Mouse (Mus musculus): Measurements from ENCODE around the gene Mael. TPM values are rescaled to one million over a fixed set of nuclear protein-coding genes. Genes with fewer than 3 reads are reported as not detected.

Mael gene
- polyA plus RNA-seq, 1 experiment from 2014 or later = not detected

- ATAC-seq = no peak
- Histone ChIP-seq H3K4me2 (ENCODE audit: low read length) (no peak overlapping the region), H3K36me3 (ENCODE audit: control insufficient read depth, insufficient read depth) (no peaks in the 10 kb centered on the region), H3K27ac (ENCODE audit: low read length) (no peak overlapping the region), H3K9me3 (ENCODE audit: control insufficient read depth, low read length) (no peaks in the 10 kb centered on the region), H3K9ac (replicated peaks; ENCODE audit: low read depth, low read length) (no peak overlapping the region), H3K4me3 (replicated peaks; ENCODE audit: low read length) (no peak overlapping the region), H3K4me1 (replicated peaks; ENCODE audit: control insufficient read depth, insufficient read depth, low read length) (no peaks in the 10 kb centered on the region; the same call in 1 of the 2 replicates), H3K27me3 (replicated peaks; ENCODE audit: control insufficient read depth, insufficient read depth, low read length) (0 out of 2 replicates have a peak, but pooled peaks cover 5% of the 10 kb centered on the region)
- 47% methylated on average over 11 of the region's 11 CpGs for WGBS
These were observed 87.2 kb downstream of the Mael start for GRCm38 (mm10) chr1:166151341-166151740.

Other genes starting within 250 kb of the Mael start
- 22.7 and 22.9 TPM in 2 replicates for gene Pou2f1, start 236.1 kb downstream of the Mael start, polyA plus RNA-seq (2015; fragmentation: Nextera tagmentation; extraction: Ambion mirVana)
- gene Dusp27, start 110.8 kb downstream of the Mael start, polyA plus RNA-seq (2015; fragmentation: Nextera tagmentation; extraction: Ambion mirVana) = 1.1 and 1.3 TPM in 2 replicates
- gene Gpa33, start 108.5 kb downstream of the Mael start, polyA plus RNA-seq (2015; fragmentation: Nextera tagmentation; extraction: Ambion mirVana) = not detected in 2 replicates
- 2.9 and 3.2 TPM in 2 replicates for gene Ildr2, start 15.4 kb upstream of the Mael start, polyA plus RNA-seq (2015; fragmentation: Nextera tagmentation; extraction: Ambion mirVana)
- 106 and 112 TPM in 2 replicates for gene Tada1, start 140.3 kb upstream of the Mael start, polyA plus RNA-seq (2015; fragmentation: Nextera tagmentation; extraction: Ambion mirVana)
- gene Pogk, start 171.1 kb upstream of the Mael start, polyA plus RNA-seq (2015; fragmentation: Nextera tagmentation; extraction: Ambion mirVana) = 45.3 and 48.1 TPM in 2 replicates

All from forebrain, embryonic 16.5 days (tissue).